Mouse (Mus musculus): ENCODE measurements at regions not wholly inside any gene's neighbourhood (a gene's known extent, or its start where the extent isn't known, plus 50 kb on each side); places are given as distances from the start of the nearest gene placed in this dataset.

DNA sequence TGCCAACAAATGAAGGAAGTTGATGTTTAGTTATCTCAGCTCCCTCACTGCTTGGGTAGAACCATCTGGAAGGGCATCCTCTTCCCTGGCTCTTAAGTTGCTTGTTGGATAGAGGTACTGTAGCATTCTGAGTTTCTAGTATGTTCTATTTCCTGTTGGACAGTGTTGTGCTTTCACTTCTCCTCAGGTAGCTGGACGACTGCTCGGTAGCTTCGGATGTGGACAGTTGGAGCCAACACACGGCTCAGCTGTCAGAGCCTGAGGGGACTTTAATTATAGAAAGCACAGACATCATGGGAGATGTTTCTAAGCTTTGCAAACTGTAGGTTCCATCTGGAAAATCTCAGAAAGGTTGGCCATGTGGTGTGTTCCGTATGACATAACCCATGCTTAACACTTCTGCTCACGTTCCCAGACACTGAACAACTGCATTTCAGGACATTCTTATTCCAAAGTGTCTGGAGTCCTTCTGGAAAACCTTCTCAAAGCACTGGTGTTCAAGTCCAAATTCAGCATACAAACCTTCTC, 233.8 kb upstream of the Lrtm1 start:
- WGBS = 90% methylated on average over 6 of the region's 6 CpGs

DNA sequence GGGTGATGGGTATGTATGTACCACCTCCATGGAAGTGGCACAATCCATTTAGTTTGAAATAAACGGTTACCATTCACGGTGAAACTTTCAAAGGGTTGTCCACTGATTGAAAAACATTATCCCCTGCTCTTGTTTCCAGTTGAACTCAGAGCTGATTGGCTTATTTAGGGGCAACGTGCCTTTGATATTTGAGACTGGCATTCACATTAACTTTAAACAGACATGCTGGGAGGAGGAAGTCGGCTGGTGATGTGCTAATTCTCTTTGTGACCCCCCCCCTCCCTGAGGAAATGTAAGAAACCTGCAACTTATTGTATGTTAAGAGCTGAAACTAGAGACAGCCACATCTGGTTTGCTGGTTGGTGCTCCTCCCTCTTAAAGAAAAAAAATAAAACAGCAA, 219.7 kb upstream of the Lrtm1 start:
- peak overlapping the region; percentile 33 for H3K4me3 ChIP-seq
- under 1% methylated on average over 4 of the region's 4 CpGs for WGBS
- peak; percentile 62 for DNase-seq (ENCODE audit: low spot score)
- H3K4me1 ChIP-seq = peaks cover 30% of the 10 kb centered on the region
- H3K9me3 ChIP-seq (replicated peaks) = no peaks in the 10 kb centered on the region
- H3K27ac ChIP-seq = peak overlapping the region; percentile 77
- no peaks in the 10 kb centered on the region for H3K36me3 ChIP-seq
- 0 out of 2 replicates have a peak, but pooled peaks cover 8% of the 10 kb centered on the region for H3K27me3 ChIP-seq (ENCODE audit: low read depth, poor library complexity, severe bottlenecking)

More for the DNA sequence above, 233.8 kb upstream of the Lrtm1 start:
- Histone ChIP-seq H3K4me3 (no peak overlapping the region), H3K27ac (no peak overlapping the region), H3K4me1 (no peaks in the 10 kb centered on the region), H3K36me3 (no peaks in the 10 kb centered on the region), H3K27me3 (ENCODE audit: low read depth, poor library complexity, severe bottlenecking) (no peaks in the 10 kb centered on the region), H3K9me3 (replicated peaks) (no peaks in the 10 kb centered on the region)
- DNase-seq (ENCODE audit: low spot score) = no peak

DNA sequence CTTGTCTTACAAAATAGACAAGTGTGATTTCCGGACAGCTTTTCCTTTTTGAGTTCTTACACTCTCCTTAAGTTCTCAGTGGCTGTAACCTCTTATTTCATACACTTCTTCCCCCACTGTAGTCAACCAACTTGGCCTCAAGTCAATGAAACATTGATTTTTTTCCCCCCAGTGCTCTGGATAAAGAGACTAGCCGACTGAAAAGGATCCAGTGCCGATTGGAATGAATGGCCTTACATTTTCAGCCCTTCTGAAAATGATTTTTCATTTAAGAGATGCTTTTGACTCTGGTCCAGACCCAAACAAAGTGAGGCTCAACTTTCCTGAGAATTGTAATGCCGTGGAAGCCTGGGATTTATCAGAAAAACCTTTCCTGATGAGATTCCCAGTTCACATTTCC, 216.3 kb upstream of the Lrtm1 start:
- H3K36me3 ChIP-seq = no peaks in the 10 kb centered on the region
- H3K4me1 ChIP-seq = peaks cover 27% of the 10 kb centered on the region
- H3K9me3 ChIP-seq (replicated peaks) = no peaks in the 10 kb centered on the region
- no peak overlapping the region for H3K27ac ChIP-seq
- no peak for DNase-seq (ENCODE audit: low spot score)
- 0 out of 2 replicates have a peak, but pooled peaks cover 8% of the 10 kb centered on the region for H3K27me3 ChIP-seq (ENCODE audit: low read depth, poor library complexity, severe bottlenecking)
- no peak overlapping the region for H3K4me3 ChIP-seq
- WGBS = 84% methylated on average over 4 of the region's 4 CpGs

DNA sequence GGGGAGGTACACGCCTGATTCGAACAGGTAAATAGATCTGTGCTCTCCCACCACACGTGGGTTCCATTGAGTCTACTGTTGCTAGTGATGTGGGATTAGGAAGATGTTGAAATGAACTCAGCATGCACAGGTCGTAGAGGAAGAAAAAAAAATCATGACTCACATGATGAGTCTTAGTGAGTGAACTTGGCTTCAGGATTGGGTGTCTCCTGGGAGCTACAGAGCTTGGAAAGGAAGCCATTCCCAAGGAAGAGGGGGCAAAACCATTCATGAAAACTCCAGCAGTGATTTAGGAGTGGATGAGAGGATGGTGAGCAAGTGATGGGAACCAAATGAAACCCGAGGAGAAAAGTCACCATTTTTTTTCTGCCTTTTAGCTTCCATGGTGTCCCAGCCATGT, 215.9 kb upstream of the Lrtm1 start:
- no peaks in the 10 kb centered on the region for H3K36me3 ChIP-seq
- H3K4me3 ChIP-seq = no peak overlapping the region
- no peaks in the 10 kb centered on the region for H3K9me3 ChIP-seq (replicated peaks)
- no peak for DNase-seq (ENCODE audit: low spot score)
- WGBS = 90% methylated on average over 5 of the region's 5 CpGs
- H3K27ac ChIP-seq = no peak overlapping the region
- H3K27me3 ChIP-seq (ENCODE audit: low read depth, poor library complexity, severe bottlenecking) = 0 out of 2 replicates have a peak, but pooled peaks cover 8% of the 10 kb centered on the region
- H3K4me1 ChIP-seq = peaks cover 25% of the 10 kb centered on the region

DNA sequence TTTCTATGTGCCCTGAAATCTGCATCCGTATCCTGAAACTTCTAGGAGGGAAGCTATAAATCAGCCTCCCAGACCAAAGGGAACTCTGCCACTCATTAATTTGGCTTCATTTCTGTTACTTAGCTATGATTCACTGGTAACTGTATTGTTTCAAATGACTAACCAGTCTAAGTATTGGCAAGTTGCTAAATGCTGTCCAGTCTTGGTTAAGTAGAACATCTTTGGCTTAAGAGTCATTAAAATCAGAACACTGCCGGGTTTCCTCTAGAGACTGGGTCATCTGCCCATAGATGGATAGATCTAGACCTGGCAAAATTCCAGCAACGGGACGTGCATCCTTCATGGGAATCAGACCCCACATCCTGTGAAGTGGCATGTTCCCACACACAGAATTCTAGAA, 209.9 kb upstream of the Lrtm1 start:
- H3K9me3 ChIP-seq (replicated peaks) = no peaks in the 10 kb centered on the region
- H3K27me3 ChIP-seq (ENCODE audit: low read depth, poor library complexity, severe bottlenecking) = no peaks in the 10 kb centered on the region
- no peak overlapping the region for H3K27ac ChIP-seq
- no peaks in the 10 kb centered on the region for H3K36me3 ChIP-seq
- H3K4me3 ChIP-seq = no peak overlapping the region
- no peak for DNase-seq (ENCODE audit: low spot score)
- peaks cover 12% of the 10 kb centered on the region for H3K4me1 ChIP-seq
- WGBS = 83% methylated on average over 4 of the region's 4 CpGs

DNA sequence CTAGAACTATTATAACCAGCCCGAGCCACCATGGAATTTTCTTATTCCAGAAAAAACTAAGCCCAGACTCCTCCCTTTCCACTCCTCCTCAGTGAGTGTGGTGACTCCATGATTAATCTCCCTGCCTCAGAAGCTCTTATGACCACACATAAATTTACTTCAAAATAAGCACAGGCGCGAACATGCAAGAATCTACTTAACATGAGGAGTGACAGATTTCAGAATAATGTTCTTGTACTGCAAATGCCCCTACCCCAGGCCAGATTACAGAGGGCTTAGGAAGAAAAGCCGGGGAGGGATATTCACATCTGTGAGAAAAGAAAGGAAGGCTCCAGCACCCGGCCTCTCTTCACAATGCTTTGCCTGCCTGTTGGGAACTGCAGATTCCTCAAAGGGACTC, 208.7 kb upstream of the Lrtm1 start:
- no peak for DNase-seq (ENCODE audit: low spot score)
- Histone ChIP-seq H3K4me1 (peaks cover 18% of the 10 kb centered on the region), H3K4me3 (no peak overlapping the region), H3K9me3 (replicated peaks) (no peaks in the 10 kb centered on the region), H3K27me3 (ENCODE audit: low read depth, poor library complexity, severe bottlenecking) (no peaks in the 10 kb centered on the region), H3K36me3 (no peaks in the 10 kb centered on the region), H3K27ac (no peak overlapping the region)
- WGBS = 66% methylated on average over 5 of the region's 5 CpGs

DNA sequence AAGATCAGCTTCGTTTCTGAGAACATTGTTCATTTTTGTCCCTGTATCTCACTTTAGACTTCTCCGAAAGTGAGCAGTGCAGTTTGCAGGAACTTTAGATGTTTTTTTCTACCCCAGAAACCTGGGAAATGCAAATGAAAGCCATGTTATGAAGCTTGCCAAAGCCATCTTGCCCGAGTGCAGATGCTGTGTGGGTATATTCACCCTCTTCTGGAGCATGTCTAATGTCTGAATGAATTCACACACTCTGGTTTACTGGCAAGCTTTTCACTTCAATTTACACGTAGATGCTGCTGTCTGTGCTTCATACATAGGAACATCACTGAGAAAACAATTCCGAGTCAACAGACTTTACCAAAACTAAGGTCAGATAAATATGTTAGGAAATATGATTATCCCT, 197.0 kb upstream of the Lrtm1 start:
- DNase-seq (ENCODE audit: low spot score) = no peak
- Histone ChIP-seq H3K36me3 (no peaks in the 10 kb centered on the region), H3K27ac (no peak overlapping the region), H3K4me1 (peaks cover 14% of the 10 kb centered on the region), H3K27me3 (ENCODE audit: low read depth, poor library complexity, severe bottlenecking) (no peaks in the 10 kb centered on the region), H3K9me3 (replicated peaks) (no peaks in the 10 kb centered on the region), H3K4me3 (no peak overlapping the region)
- WGBS = 89% methylated on average over 5 of the region's 5 CpGs

DNA sequence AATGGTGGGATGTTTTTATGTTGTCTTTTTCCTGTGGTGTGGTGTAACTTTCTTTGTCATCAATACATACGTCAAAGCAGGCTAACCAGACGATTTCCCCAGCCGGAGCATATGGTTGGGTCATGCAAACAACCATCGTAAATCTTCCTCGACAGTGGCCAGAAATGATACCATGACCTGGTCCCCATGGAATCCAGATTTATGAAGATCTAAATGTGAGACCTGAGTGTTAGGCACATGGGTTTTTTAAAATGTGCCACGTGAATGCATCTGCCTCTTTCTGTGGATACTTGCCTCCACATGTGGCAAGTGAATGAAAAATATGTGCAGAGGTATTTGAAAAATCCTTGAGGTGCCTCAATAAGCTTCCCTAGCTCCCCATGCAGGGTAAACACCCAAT, 190.8 kb upstream of the Lrtm1 start:
- Histone ChIP-seq H3K9me3 (replicated peaks) (no peaks in the 10 kb centered on the region), H3K36me3 (no peaks in the 10 kb centered on the region), H3K27me3 (ENCODE audit: low read depth, poor library complexity, severe bottlenecking) (no peaks in the 10 kb centered on the region), H3K27ac (no peak overlapping the region), H3K4me3 (no peak overlapping the region), H3K4me1 (peaks cover 17% of the 10 kb centered on the region)
- DNase-seq (ENCODE audit: low spot score) = peak; percentile 49
- WGBS = 36% methylated on average over 6 of the region's 6 CpGs

DNA sequence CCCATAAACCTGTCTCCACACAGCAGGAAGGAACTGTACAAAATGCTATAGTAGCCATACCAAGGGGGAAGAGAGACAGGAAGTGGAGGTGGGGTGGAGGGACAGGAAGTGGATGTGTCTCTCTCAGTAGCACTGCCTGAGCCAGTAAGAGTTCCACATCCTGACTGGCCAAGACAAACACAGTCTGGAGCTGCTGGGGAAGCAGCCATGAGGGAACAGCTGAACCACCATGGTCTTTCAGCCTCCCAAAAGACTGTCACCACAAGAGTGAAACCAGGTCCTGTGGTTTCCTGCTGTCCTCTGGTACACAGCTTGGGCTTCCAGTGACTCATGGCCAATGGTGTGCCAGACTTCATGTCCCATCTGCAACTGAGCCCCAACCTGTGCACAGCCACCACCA, 180.9 kb upstream of the Lrtm1 start:
- Histone ChIP-seq H3K36me3 (no peaks in the 10 kb centered on the region), H3K4me3 (no peak overlapping the region), H3K4me1 (peaks cover 8% of the 10 kb centered on the region), H3K27me3 (ENCODE audit: low read depth, poor library complexity, severe bottlenecking) (no peaks in the 10 kb centered on the region), H3K9me3 (replicated peaks) (no peaks in the 10 kb centered on the region), H3K27ac (peak overlapping the region; percentile 46)
- no peak for DNase-seq (ENCODE audit: low spot score)

DNA sequence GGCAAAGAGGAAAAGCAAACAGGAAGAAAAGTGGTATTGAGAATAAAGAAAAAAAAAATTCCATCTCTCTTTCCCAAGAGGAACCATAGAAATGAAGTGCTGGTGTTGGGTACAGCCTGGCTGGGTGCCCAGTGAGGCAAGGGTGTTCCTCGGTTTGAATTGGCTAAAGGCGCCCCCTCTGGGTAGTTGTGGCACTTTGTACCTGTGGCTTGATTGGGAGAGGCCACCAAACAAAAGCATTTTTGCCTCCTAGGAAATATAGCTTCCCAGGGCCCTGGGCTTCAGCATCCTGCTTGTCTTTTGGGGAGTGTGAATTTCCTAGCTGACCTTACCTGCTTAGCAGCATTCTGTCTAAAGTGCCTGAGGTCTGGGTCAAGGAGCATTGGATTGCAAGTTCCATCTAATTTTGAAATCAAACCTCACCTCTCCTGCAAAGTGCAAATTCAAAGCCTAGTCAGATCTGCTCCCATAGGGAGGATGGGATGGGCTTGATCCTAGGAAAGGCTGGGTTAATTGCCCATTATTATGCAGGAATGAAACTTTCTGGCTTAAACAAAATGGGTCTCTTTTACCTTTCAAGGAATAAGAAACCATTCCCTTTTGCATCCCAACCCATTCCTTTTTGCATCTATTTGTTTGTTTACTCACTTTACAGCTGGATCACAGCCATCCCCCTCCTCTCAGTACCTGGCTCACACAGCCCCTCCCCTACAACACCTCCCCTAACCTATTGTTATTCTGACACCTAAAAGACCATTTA, 169.0 kb upstream of the Lrtm1 start:
- 17% methylated on average over 2 of the region's 2 CpGs for WGBS
- no peak for DNase-seq (ENCODE audit: low spot score)
- Histone ChIP-seq H3K27ac (no peak overlapping the region), H3K4me1 (peaks cover 13% of the 10 kb centered on the region), H3K27me3 (ENCODE audit: low read depth, poor library complexity, severe bottlenecking) (no peaks in the 10 kb centered on the region), H3K4me3 (no peak overlapping the region), H3K36me3 (no peaks in the 10 kb centered on the region), H3K9me3 (replicated peaks) (no peaks in the 10 kb centered on the region)

All from limb, embryonic 10.5 days (tissue).